Mouse (Mus musculus) erythroblast, embryonic 14.5 days (primary cell): ENCODE data around the gene Bub1.

ENCODE experiments used
- GATA1 ChIP-seq: IDR thresholded peaks from 2 replicates; pipeline ENCODE4 v1.6.1; 2012; ENCODE audit warnings: low read length, inconsistent platforms, mixed read lengths
- TAL1 ChIP-seq: IDR thresholded peaks from 3 replicates; pipeline ENCODE4 v1.6.1; 2012; ENCODE audit warnings: low read length, inconsistent platforms, mixed read lengths

- TF ChIP-seq TAL1 (no peak), GATA1 (no peak)
Observed at GRCm38 (mm10) chr2:127846571-127846970, 14.9 kb upstream of the Bub1 start.
